Mouse (Mus musculus) hindbrain, embryonic 12.5 days (tissue): Measurements from ENCODE around the gene Zfp750. TPM values are rescaled to one million over a fixed set of nuclear protein-coding genes. Genes with fewer than 3 reads are reported as not detected.

Experiments used
- ATAC-seq: fragments of 200-750 bp; cut with Nextera tagmentation; 2 replicates; pipeline ENCODE4 v1.8.0; 2017; ENCODE audit warnings: moderate TSS enrichment; ENCODE audit not compliant: low FRiP score
- H3K27ac ChIP-seq: fragments of 300-500 bp; sonication (generic); 2 replicates; pipeline ENCODE4 v1.5.1; 2016; ENCODE audit warnings: mild to moderate bottlenecking
- H3K27me3 ChIP-seq: fragments of 300-500 bp; sonication (generic); 2 replicates; pipeline ENCODE4 v1.6.1; 2016; ENCODE audit warnings: mild to moderate bottlenecking
- H3K36me3 ChIP-seq: fragments of 300-500 bp; sonication (generic); 2 replicates; pipeline ENCODE4 v1.6.1; 2016; ENCODE audit warnings: mild to moderate bottlenecking
- H3K4me1 ChIP-seq: fragments of 300-500 bp; sonication (generic); 2 replicates; pipeline ENCODE4 v1.6.1; 2016
- H3K4me2 ChIP-seq: fragments of 300-500 bp; sonication (generic); replicated peaks from 2 replicates; pipeline ENCODE4 v1.6.1; 2016; ENCODE audit warnings: mild to moderate bottlenecking
- H3K4me3 ChIP-seq: fragments of 300-500 bp; sonication (generic); 2 replicates; pipeline ENCODE4 v1.5.1; 2016; ENCODE audit warnings: mild to moderate bottlenecking
- H3K9ac ChIP-seq: fragments of 300-500 bp; sonication (generic); 2 replicates; pipeline ENCODE4 v1.6.1; 2016; ENCODE audit warnings: mild to moderate bottlenecking, moderate library complexity
- H3K9me3 ChIP-seq: fragments of 300-500 bp; sonication (generic); replicated peaks from 2 replicates; pipeline ENCODE4 v1.6.1; 2016; ENCODE audit warnings: mild to moderate bottlenecking
- WGBS: fragments of 180-500 bp; shearing (Covaris S2); methylation state at CpG from one replicate; pipeline ENCODE4 v1.1.7; 2016; 5-methylcytosine and 5-hydroxymethylcytosine counted together
- polyA plus RNA-seq: library from polyadenylated mRNA; unstranded; fragments of >200 nt; fragmentation: Nextera tagmentation; extraction: Ambion mirVana; gene quantifications from 2 replicates; pipeline ENCODE4 v1.2.1, GENCODE M21; 2016

Zfp750 gene
- polyA plus RNA-seq, 1 experiment from 2014 or later = 1.1 TPM

DNA sequence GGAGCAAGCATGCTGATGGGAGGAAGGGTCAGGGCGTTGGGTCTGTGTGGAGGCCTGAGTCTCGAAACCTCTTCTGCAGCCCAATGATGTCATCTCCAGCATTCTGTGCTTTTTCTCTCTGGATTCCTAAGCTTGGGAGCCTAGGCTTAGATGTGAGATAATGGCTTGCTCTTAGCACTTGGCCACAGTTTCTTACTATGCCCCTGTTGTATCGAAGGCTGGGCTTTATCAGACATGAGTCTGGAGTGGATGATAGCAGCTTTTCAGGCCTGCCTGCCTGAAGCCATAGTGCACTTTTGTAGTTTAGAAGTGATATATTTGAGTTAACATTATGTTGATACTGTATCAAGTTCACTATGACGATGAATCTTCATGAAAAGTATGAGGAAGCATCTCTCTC, 17.6 kb downstream of the Zfp750 start:
- Histone ChIP-seq H3K9me3 (no peaks in the 10 kb centered on the region), H3K36me3 (peaks cover 48% of the 10 kb centered on the region), H3K27me3 (no peaks in the 10 kb centered on the region), H3K4me2 (no peak overlapping the region), H3K9ac (no peak overlapping the region), H3K4me3 (no peak overlapping the region), H3K27ac (no peak overlapping the region), H3K4me1 (no peaks in the 10 kb centered on the region)
- ATAC-seq = no peak
- WGBS = 86% methylated on average over 4 of the region's 4 CpGs

DNA sequence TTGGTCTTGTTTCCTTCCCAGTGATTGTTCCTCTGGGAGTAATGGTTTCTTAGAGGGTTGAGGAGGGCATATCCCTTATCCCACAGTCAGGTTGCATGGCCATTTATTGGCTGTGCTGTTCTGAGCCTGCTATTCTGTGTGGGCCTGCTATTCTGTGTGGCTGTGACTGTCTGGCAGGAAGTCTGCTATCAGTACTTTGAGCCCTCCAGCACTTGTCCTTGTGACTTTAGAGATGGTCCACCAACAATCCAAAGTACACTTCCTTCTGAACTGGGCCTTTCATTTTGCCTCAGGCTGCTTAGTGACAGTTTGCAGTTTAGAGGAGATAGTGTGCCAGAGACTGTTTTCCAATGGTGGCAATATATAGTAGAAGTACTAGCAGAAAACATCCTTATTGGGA, 18.5 kb downstream of the Zfp750 start:
- ATAC-seq = no peak
- H3K9ac ChIP-seq = no peak overlapping the region
- H3K36me3 ChIP-seq = peaks cover 49% of the 10 kb centered on the region

DNA sequence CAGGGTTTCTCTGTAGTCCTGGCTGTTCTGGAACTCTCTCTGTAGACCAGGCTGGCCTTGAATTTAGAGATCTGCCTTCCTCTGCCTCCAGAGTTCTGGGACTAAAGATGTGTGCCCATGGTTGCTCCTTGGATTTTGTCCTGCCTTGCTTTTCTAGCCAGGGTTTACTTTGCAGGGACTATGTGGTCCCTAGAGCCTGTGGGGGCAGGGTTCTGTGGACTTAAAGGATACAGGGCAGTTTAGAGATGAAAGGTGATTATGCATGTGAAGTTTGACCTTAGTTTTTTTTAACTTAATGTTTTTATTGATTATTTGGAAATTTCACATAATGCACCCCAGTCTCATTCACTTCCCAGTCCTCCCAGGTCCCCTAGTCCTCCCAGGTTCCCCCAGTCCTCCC, 28.5 kb downstream of the Zfp750 start:
- H3K4me3 ChIP-seq = no peak overlapping the region
- no peak for ATAC-seq
- H3K27me3 ChIP-seq = no peaks in the 10 kb centered on the region
- H3K4me2 ChIP-seq = no peak overlapping the region
- no peak overlapping the region for H3K9ac ChIP-seq
- H3K27ac ChIP-seq = no peak overlapping the region
- H3K9me3 ChIP-seq = no peaks in the 10 kb centered on the region
- peaks cover 13% of the 10 kb centered on the region for H3K36me3 ChIP-seq
- H3K4me1 ChIP-seq = no peaks in the 10 kb centered on the region

More for the DNA sequence above, 18.5 kb downstream of the Zfp750 start:
- Histone ChIP-seq H3K4me1 (no peaks in the 10 kb centered on the region), H3K27ac (no peak overlapping the region), H3K27me3 (no peaks in the 10 kb centered on the region), H3K4me2 (no peak overlapping the region), H3K4me3 (no peak overlapping the region), H3K9me3 (no peaks in the 10 kb centered on the region)

DNA sequence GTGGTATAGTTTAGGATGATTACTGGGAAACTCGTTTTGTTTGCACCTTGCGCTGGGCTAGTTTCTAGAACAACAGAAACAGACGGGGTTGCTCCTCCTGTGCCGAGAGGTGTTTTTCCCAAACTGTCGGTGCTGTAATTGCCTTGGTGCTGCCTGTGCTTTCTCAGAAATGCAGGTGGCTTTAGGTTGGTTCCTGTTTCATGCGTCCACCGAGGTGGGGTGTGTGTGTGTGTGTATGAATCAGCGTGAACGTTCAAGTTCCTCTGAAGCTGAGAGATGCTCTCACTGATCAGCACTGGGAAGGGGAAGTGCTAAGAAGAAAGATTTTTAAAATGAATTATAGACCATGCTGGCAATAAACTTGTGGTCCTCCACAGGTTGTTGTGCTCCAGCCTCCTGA, 33.3 kb downstream of the Zfp750 start:
- Histone ChIP-seq H3K4me2 (no peak overlapping the region), H3K4me1 (no peaks in the 10 kb centered on the region), H3K9ac (no peak overlapping the region), H3K4me3 (no peak overlapping the region), H3K27ac (no peak overlapping the region), H3K9me3 (no peaks in the 10 kb centered on the region), H3K36me3 (0 out of 2 replicates have a peak, but pooled peaks cover 10% of the 10 kb centered on the region), H3K27me3 (no peaks in the 10 kb centered on the region)
- WGBS = 86% methylated on average over 9 of the region's 9 CpGs
- no peak for ATAC-seq

DNA sequence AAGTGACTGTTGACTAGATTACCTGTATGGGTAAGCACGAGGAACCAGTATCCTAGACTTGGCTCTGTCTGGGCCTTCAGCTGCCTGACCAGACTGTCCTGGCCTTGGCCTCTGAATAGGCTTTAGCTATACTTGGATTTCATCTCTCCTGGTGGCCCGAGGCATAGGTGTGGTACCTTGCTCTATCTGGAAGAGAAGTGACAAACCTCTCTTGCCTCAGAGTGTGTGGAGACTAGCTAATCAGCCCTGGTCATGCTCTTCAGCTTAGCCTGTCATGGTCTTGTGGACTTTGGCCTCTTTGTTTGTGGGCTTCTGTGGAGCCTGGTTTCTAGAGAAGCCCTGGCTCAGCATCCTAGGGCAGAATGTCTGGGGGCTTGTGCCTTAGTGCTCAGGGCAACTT, 38.0 kb downstream of the Zfp750 start:
- Histone ChIP-seq H3K27me3 (no peaks in the 10 kb centered on the region), H3K27ac (no peak overlapping the region), H3K4me3 (no peak overlapping the region), H3K9ac (no peak overlapping the region), H3K36me3 (peaks cover 26% of the 10 kb centered on the region; the same call in 1 of the 2 replicates), H3K9me3 (no peaks in the 10 kb centered on the region), H3K4me2 (no peak overlapping the region), H3K4me1 (no peaks in the 10 kb centered on the region)
- 90% methylated on average over 2 of the region's 2 CpGs for WGBS
- no peak for ATAC-seq

DNA sequence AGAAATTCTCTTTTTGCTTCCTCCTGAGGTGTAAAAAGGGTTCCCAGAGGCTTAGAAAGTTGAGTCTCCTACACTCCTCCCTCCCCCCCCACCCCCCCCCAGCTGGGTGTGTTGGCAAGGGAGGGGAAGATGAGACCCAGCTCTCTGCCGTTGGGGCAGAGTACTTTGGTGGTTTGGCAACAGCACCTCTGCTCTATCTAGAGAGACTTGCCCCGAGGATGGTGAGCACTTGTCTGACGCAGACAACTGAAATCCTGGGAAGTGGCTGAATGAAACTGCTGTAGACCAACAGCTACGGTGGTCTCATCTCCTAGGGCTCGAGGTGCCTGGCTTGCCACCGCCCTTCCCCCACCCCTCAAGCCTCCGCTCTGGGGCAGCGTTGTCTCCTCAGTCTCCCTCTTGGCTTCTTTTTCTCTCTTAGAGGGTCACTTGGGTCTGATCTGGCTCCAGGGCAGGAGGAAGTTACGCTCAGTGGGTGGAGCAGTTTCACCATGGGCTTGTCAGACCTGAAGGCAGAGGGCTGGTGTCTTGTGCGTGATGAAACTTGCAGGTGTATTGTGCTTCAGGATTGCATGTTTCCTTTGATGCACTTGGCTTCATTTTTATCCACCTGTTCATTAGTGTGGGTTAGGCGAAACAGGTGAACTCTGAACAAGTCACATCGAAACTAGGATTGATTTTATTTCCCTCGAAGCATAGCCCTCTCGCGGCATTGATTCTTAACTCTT, 39.5 kb downstream of the Zfp750 start:
- H3K9me3 ChIP-seq = no peaks in the 10 kb centered on the region
- WGBS = 96% methylated on average over 15 of the region's 15 CpGs
- no peak for ATAC-seq
- no peak overlapping the region for H3K4me2 ChIP-seq
- H3K4me1 ChIP-seq = no peaks in the 10 kb centered on the region
- peaks cover 32% of the 10 kb centered on the region; the same call in 1 of the 2 replicates for H3K36me3 ChIP-seq
- no peak overlapping the region for H3K4me3 ChIP-seq
- no peaks in the 10 kb centered on the region for H3K27me3 ChIP-seq
- H3K27ac ChIP-seq = no peak overlapping the region
- H3K9ac ChIP-seq = no peak overlapping the region

DNA sequence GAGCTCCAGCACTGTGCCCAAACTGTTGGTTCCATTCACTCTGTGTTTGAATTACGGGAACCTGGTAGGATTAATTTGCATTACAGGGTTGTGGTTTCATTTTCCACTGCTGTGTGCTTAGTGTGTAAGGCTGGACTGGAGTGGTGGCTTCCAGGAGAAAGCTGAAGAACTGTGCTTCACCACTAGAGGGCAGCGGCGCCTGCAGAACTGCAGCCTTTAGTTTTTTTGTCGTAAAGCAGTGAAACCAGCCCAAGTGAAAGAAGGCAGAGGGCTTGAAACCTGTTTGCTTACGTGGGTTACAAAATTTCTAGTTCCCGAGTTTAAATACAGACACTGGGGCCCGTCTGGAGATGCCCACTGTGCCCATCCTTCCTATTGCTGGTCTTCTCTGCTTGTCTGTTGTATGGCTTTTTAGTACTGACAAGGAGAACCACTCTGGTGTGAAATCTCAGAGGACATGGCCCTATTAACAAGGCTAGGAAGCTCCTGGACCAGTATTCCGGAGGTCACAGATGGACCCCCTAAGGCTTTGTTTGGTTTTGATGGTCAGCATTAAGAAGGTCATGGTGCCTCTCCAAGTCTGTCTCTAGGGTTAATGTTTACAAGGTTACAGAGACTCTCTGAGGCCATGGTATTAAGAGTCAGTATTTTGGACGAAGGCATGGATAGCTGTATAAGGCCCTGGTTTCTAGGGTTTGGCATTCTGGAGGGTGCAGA, 43.3 kb downstream of the Zfp750 start:
- H3K4me2 ChIP-seq = no peak overlapping the region
- H3K27me3 ChIP-seq = no peaks in the 10 kb centered on the region
- no peaks in the 10 kb centered on the region for H3K9me3 ChIP-seq
- peaks cover 28% of the 10 kb centered on the region for H3K36me3 ChIP-seq
- H3K4me3 ChIP-seq = no peak overlapping the region
- H3K4me1 ChIP-seq = no peaks in the 10 kb centered on the region
- no peak overlapping the region for H3K27ac ChIP-seq
- 35% methylated on average over 9 of the region's 9 CpGs for WGBS
- no peak overlapping the region for H3K9ac ChIP-seq
- no peak for ATAC-seq

DNA sequence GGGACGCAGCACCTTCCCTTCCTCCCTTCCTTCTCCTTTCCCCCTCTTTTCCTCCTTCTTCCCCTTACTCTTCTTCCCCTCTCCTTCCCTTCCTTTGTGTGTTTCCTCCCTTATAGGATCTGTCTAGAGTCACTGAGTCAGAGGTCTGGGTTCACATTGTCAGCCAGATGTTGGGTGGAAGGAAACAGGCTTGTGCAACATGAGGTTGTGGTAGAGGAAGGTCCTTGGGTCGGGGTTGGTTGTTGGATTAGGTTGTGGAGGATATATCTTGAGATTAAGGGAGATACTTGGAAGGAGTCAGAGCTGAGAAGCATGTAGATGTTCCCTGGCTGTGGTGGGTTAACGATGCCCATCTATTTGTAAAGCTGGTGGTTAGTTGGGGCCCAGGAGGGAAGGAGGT, 44.3 kb downstream of the Zfp750 start:
- Histone ChIP-seq H3K27me3 (no peaks in the 10 kb centered on the region), H3K4me3 (no peak overlapping the region), H3K4me1 (no peaks in the 10 kb centered on the region), H3K27ac (no peak overlapping the region), H3K36me3 (peaks cover 31% of the 10 kb centered on the region), H3K9me3 (no peaks in the 10 kb centered on the region), H3K9ac (no peak overlapping the region), H3K4me2 (no peak overlapping the region)
- WGBS = 94% methylated on average over 3 of the region's 3 CpGs
- no peak for ATAC-seq

DNA sequence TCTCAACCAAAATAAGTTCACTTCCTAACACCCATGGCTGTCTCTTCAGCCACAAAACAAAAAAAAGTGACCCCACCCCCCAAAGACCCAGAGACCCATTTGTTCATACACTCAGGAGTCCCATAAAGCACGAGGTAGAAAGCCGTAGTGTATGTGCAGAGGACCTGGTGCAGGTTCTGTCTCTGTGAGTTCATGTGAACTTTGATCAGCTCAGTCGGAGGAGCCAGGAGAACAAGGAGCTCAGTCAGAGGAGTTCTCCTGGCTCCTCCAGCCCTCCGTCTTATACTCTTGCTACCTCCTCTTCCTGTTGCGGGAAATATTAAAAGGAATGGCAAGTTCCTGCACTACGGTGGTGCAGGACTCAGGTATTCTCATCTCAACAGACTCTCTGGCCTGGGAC, 51.7 kb downstream of the Zfp750 start:
- no peak overlapping the region for H3K9ac ChIP-seq
- WGBS = 97% methylated on average over 6 of the region's 6 CpGs
- H3K9me3 ChIP-seq = no peaks in the 10 kb centered on the region
- no peaks in the 10 kb centered on the region for H3K27me3 ChIP-seq
- H3K36me3 ChIP-seq = peaks cover 52% of the 10 kb centered on the region
- no peak for ATAC-seq
- no peak overlapping the region for H3K4me3 ChIP-seq
- no peak overlapping the region for H3K4me2 ChIP-seq
- no peaks in the 10 kb centered on the region for H3K4me1 ChIP-seq
- no peak overlapping the region for H3K27ac ChIP-seq

Other genes starting within 250 kb of the Zfp750 start
- 82.3 and 88.7 TPM in 2 replicates for gene Wdr45b, start 164.9 kb downstream of the Zfp750 start, polyA plus RNA-seq
- 6.7 and 7.2 TPM in 2 replicates for gene Rab40b, start 131.1 kb downstream of the Zfp750 start, polyA plus RNA-seq
- 8.5 and 10.9 TPM in 2 replicates for gene Fn3krp, start 97.9 kb downstream of the Zfp750 start, polyA plus RNA-seq
- 1.9 and 2.8 TPM in 2 replicates for gene Fn3k, start 84.4 kb downstream of the Zfp750 start, polyA plus RNA-seq
- gene Tbcd, start 67.4 kb downstream of the Zfp750 start, polyA plus RNA-seq = 60.0 and 61.6 TPM in 2 replicates
- 8.2 and 8.6 TPM in 2 replicates for gene B3gntl1, start 153.8 kb upstream of the Zfp750 start, polyA plus RNA-seq
- gene Metrnl, start 182.2 kb upstream of the Zfp750 start, polyA plus RNA-seq = 22.3 and 26.1 TPM in 2 replicates